Mouse (Mus musculus) thymus, postnatal 14 days (tissue): ENCODE data around the gene Nol3.
"Not testable (repeated sequence)": the region's sequence is repeated elsewhere in the genome, so short reads cannot be mapped to it uniquely, and the experiment has no call there.

ENCODE experiments used
- DNase-seq: peaks from one replicate; pipeline ENCODE4 v3.0.0; 2021

The Nol3 gene

DNA sequence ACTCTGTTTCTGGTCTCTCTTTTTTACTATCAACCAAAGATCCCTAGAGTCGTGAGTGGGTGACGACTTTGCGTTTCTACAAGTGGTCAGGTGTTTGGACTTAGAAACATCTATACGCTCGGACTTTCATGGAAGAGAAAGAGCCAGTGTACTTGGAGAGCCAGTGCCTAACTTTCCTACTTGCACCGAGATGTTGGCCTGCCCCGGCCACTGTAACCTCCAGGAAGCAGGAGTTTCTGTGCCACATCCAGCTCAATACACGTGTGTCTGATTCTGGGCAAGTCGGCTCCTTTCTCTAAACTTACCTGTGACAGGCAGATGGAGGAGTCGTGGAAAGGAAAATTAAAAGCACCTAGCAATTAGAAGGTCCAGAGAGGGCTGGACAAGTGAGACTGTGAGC is at the start of gene Nol3:
Gene Nol3, plus strand, starts transcription at position 301 of the 400 bp plus-strand sequence.
- DNase-seq = no peak

DNA sequence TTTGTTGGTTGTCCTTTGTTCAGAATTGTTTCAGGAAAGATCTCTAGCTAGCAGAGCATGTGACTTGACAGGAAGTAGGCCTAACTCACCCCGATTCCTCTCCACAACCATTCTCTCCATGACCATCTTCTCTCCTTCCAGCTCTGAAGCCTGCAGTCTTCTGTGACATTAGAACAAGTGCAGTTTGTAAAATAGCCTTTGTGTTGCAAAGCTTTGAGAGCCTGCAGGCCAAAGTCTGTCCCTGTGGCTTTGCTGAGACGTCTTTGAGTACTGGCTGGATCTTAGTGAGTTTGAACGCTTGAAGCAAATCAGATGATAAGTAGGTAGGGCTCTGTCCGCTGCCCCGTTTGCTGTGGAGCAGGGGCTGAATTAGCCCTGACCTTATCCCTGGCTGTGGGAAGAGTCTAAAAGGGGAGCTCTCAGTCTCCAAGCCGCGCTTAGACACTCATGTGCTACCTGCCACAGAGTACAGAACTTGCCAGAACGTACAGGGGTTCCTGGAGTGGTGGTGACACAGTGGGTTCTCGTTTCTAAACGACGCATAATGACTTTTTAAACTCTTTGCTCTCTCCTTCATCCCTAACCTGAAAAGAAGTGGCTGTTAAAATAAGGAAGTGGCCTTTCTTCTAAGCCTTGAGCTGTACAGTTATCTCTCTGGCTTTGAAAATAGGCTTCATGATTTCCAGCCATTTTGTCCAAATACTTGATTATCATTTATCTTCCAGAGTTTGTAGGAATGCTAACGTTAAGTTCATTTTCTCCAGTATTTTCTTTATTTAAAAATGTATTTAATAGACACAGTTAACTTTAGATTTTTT is 44.2 kb upstream of the Nol3 start:
- DNase-seq = no peak

DNA sequence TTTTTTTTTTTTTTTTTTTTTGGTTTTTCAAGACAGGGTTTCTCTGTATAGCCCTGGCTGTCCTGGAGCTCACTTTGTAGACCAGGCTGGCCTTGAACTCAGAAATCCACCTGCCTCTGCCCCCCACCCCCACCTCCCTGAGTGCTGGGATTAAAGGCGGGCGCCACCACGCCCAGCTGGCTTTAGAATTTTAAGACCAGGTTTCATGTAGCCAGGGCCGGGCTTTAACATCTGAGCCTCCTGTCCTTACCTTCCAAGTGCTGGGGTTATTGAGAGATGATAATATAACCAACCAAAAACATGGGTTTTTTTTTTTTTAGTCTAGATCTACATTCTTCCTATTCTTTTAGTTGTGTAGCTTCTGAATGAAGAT is 43.6 kb upstream of the Nol3 start:
- DNase-seq = not testable (repeated sequence)

DNA sequence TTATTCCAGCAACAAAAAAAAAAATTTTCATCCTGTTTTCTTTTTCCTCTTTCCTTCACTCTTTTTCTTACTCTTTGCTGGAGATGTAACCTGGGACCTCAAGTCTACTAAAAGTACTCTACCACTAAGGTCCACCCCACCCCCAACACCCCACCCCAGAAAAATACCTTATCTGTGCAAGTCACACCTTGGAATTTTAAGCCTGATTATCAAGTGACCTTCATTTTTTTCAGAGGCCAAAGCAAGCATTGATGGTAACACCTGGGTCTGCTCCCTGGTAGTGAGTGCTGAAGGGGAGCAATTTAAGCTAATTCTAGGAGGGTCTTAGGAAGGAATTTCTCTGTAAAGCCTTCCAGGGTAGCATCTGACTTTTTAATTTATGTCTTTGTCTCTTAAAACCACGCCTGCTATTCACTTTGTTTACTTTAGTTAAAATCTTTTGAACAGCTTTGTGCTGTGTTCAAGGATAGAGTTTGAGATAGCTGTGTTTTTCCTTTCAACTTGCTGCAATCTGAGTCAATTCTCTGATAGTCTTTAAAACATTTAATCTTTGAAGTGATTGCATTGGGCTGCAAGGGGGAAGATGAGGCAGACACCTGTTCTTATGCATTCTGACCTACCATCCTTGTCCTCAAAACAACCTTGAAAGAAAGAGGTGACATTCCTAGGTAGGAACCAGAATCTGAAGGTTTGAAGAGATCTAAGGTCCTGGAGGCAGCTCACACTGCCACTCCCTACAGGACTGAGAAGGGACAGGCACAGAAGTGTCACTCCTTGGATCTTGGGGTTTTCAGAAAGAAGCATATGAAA is 42.6 kb upstream of the Nol3 start:
- DNase-seq = no peak

DNA sequence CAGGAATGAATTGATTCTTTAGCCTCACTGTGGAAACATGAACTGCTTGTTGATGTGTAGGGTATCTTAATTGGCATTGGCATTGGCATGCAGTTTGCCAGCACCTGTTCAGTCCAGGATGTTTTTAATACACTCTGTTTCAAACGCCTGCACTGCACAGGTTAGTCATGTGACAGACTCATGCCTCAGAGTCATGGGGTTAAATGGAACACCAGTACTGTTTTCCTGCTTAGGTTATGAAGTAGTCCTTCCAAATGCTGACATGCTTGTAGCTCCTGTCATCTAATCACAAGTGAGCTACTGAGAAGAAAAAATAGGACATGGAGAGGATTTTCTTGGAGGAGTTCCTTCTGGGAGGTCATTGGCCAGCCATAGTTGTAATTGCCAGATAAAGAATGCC is 40.7 kb upstream of the Nol3 start:
- DNase-seq = no peak

DNA sequence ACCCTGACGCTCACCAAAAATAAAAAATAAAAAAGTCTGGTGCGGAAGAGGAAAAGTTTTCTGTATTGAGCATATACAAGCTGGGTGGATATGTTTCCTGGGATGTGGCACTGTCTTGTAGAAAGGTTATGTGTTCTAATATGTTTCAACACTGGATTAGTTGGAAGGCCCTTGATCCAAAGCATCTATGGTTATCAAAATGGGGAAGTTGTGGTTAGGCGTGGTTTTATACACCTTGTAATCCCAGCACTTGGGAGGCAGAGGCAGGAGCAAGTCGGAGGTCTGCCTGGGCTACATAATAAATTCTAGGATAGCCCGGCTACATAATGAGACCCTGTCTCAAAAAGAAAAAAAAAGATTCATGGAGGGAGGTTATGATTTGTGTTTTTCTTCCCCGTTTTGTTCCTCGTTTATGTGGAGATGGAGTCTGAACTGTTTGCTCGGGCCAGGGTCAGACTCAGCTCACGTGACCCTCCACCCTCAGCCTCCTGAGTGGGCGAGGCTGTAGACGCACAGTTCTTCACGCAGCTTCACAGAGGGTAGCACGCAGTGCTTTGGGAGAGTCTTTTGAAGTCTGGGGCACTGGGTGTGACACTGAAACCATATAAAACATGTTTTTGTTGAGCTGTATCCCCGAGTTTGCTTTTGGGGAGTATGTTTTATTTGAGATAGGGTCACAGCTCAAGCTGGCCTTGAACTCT is 38.3 kb upstream of the Nol3 start:
- DNase-seq = no peak

DNA sequence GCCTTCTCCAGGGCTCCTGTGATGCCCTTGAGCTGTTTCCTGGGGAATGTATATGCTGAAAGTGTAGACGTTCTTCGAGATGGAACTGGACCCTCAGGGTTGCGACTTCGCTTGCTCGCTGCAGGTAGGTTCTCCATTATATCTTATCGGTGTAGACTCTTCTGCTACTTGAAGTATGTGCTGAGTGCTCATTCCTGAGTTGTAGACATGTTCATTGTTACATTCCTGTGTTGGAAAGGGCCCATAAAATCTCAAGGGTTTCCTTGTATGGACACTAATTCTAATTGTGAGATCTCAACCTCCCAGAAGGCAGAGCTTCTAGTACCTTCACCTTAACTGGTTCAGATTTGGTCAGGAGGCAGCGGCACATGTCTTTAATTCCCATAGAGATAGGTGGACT is 34.9 kb upstream of the Nol3 start:
- no peak for DNase-seq

DNA sequence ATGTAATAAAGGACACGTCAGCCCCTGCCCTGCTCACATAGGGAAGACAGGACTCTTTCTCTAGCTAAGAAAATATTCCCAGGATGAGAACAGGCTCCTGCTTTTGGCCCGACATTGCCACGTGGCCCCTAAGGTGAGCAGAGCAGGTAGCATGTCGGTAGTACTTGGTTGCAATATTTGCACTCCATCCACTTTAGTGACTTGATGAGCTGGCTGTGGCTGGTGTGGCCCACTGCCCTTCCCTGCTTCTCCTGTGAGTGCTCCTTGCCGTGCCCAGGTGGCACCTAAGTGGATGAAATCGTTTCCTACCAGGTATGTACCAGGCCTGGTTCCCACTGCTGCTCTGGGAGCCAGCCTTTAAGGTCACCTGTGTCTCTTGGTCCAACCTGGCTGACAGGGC is 24.0 kb upstream of the Nol3 start:
- DNase-seq = no peak

DNA sequence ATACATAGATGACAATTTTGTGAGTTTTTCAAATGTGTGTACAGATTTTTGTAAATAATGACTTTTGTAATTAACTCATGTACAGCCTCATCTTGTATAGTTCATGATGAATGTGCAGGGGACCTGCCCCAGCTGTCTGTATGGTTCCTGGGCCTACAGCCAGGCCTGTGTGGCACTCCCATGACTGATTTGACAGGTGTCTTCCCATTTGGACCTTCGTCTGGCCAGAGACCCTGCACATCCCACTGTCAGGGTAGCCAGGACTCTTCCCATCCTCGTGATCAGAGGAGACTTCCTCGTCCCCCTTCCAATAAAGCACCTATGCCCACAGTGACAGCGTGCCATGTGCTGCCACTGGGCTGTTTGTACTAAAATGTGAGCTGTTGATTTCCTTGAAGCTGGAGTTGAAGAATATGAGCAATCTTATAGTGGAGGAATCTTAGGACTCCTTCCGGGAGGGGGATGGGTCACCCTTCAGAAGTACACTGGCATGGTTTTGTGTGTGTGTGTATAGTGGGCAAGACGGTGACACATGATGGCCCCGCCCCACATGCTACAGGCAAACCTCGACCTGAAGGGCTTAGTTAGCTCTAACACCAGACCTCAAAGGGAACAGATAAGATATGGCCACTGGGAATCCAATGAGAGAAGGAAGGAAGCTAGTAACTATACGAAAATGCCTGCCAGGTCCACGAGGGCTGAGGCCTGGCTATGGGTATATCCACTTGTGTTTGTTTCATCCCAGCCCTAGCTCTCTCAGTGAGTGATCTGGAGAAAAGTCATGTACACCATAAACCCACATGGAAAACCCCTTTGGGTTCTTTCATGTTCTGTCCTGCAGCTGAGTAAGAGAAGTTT is 23.0 kb upstream of the Nol3 start:
- DNase-seq = no peak

DNA sequence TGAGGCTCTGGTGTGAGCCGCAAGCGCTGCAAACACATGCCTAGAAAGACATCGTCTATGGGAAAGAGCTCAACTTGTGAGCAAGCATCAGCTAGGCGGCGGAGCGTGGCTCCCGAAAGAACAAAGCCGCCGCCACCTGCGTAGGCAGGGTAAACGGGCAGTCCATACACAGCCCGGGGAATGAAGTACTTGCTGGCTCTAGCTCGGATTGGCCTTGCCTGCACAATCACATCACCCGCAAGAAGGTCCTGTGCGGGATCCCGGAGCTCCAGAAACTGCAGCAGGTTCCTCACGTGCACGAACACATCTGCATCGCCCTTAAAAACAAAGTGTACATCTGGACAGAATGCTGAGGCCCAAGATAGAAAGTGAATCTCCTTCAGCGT is 22.2 kb upstream of the Nol3 start:
- peak; percentile 31 for DNase-seq

DNA sequence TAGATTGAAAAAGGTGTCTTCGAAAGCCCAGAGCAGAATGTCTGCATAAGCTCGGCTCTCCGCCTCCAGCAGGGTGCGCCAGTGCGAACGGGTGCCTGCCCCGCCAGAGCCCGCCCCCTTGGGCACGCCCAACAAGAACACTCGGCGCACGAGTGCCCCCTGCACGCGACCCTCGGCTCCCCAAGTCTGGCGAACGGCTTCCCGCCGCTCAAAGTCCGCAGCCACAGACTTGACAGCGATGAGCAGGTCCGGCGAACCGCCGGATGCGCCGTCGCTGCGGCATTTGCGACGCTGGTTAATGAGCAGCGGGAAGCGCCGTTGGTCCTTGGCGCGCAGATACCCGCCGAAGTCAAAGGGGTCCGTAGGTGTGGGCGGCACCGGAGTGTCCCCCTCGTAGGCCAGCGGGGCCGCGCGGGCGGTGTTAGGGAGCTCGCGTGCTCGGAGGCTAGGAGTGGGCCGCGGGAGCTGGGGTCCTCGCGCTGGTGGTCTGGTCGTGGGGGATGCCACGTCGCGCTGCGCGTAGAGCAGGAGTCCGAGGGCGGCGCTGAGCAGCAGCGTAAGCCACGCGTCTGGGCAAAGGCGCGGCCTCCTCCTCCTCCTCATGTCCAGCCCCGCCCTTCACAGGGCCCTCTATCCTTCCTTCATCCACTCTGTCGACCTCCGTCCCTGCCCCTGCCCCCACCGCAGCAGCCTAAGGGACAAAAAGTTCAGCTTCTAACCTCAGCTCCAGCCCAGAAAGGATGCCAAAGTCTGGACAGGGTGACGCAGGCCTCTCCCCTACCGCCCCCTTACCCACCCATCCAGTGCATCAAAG is 21.6 kb upstream of the Nol3 start:
- peak; percentile 98 for DNase-seq

DNA sequence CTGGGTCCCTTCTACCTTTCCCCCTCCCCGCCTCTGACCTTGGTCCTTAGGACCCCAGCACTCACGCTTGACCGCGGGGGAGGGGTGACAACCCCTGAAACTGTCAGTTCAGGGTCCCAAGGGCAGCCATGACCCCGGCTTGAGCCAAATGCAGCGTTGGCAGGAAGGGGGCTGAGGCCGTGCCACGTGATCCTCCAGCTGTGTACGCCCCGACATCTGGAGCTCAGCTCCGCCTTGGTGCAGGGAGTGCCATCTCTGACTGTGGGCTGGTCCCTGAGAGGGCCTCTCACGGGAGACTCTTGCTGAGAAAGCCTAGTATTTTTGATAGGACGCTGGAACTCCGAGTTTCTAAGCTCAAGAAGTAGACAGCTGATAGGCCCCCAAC is 21.0 kb upstream of the Nol3 start, which contains the start of gene B3gnt9:
Gene B3gnt9, minus strand, starts transcription at position 188 of the 385 bp plus-strand sequence.
- DNase-seq = peak; percentile 81

DNA sequence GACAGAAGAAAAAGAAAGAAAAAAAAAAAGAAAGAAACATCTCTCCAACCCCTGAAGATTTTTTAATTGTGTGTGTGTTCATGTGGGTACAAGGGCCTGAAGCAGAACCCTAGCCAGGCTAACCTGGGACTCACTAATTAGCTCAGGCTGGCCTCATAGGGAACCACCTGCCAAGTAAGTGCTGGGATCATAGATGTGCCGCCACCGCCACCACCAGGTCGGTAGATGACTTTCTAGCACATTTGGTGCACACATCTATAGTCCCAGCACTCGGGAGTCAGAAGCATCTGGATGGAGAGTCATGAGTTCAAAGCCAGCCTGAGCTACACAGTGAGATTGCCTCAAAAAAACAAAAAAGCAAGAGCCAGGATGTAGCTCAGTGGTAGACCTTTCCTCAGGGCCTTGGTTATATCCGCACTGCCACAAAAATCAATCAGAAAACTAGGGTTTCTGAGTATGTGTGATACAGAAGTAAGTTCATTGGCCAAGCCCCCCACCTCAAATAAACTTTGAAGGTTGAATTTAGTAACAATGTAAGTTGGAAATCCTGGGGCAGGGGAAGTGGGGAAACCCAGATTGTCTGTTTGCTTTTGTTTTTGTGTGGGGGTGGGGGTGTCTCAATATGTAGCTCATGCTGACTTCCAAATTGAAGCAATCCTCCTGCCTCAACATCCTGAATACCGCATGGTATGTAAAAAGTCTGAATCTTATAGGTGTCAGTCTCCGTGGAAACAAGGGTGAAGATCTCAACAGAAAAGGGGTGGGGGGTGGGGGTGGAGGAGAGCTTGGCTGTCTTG is 18.4 kb upstream of the Nol3 start:
- DNase-seq = no peak

DNA sequence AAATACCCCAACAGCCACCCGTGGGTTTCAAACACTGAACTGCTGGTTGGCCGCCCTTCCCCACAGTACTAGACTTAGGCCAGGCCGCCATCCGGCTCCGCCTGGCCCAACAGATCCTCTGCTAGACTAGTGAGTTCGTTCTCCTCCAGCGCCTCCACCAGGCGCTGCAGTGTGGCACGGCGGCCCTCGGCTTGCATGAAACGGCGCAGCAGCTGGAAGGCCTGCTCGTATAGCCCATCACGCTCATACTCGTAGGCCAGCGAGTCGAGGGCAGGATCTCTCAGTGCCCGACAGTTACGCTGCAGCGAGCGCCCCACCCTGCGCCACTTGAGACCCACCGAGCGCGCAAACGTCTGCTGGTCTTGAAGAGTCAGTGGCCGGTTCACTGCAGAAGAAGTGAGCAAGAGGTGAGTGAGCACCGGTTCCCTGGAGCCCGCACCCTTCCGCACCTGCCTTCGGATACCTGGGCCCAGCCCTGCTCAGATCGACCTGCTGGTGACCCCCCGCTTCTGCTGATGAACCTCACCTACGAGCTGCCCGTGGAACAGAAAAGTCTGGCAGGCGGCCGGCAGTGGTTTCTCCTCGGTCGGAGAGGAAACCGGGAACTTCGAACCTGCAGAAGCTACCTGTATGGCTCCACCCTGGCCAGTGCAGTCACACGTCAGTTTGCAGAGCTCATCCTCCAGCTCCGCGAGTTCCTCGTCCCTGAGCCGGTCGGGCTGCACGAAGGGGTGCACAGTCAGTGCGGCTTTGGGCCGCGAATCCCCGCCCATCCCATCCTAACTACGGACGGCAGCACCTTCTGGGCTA is 16.8 kb upstream of the Nol3 start:
- no peak for DNase-seq

DNA sequence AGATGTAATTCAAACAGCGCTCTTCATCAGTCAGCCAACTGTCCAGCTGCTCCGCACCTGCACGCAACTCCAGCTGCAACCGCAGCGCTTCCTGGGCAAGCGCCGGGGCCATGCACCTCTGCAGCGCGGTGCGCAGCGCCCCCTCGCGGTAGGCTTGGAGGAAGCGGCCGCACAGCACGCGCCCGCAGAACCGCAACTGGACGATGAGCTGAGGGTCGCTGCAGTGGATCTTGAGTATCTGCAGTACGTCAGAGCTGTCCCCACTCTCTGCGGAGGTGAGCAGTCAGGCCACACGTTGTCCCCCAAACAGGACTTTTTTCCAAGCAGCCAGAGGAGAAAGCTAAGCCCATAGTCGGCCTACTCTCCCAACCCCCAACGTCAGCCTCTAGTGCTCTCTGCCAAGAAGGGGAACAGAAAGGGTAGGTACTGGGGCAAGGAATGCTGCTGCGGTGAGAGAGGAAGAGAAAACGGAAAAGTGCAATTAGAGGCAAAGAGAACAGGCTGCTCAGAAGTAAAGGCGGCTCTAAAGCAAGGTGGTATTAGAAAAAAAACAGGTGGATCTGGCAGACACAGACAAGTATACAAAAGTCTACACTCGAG is 16.1 kb upstream of the Nol3 start:
- DNase-seq = peak; percentile 83

DNA sequence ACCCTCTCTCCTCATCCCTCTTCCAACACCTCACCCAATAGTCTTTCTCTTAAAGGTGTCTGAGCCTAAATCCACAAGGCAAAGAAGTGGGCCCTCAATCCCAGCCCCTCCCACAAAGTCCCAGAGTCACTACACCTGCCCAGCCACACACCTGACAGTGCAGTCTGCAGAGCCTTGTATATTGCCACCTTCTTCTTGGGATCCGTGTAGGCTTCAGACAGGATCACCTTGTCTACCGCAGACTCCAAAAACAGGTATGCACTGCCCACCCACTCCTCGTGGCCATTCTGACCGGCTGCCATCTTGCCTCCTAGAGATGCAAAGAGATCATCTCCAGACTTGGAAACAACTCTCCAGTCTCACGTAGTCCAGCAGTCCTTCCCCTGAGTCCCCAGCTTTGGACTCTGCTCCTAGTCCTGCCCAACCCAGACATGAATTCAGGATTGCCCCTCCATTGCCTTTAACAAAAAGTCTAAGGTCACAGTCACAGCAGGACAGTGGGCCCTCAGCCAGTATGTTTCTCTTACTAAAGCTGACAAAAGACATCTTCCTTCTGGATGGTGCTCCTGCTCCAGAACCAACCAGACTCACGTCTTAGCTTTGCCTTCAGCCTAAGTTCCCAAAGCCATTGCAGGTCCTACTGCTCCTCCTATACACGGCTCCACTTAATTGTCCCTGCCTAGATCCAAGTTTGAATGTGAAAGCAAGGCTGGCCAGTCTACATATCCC is 15.4 kb upstream of the Nol3 start:
- no peak for DNase-seq

DNA sequence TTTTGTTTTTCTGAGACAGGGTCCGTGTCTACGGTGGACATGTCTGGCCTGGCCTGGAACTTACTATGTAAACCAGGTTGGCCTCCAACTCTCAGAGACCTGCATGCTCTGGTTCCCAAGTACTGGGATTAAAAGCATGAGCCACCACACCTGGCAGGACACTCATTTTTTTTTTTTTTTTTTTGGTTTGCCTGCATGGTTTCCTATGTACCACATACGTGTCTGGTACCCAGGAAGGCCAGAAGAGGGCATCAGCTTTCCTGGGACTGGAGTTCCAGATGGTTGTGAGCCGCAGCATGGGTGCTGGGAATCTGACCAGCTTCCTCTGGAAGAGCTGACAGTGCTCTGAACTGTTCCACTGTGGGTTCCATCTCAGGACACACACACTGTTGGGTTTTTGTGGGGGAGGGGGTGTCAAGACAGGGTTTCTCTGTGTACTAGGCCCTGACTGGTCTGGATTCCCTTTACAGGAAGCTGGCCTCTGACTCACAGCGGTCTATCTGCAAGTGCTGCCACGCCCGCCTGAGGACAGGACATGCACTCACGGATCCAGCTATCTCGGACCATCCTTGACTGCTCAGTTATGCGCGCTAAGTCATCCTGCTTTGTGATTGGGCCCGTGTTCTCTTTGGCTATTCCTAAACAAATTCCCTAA is 14.5 kb upstream of the Nol3 start:
- no peak for DNase-seq

DNA sequence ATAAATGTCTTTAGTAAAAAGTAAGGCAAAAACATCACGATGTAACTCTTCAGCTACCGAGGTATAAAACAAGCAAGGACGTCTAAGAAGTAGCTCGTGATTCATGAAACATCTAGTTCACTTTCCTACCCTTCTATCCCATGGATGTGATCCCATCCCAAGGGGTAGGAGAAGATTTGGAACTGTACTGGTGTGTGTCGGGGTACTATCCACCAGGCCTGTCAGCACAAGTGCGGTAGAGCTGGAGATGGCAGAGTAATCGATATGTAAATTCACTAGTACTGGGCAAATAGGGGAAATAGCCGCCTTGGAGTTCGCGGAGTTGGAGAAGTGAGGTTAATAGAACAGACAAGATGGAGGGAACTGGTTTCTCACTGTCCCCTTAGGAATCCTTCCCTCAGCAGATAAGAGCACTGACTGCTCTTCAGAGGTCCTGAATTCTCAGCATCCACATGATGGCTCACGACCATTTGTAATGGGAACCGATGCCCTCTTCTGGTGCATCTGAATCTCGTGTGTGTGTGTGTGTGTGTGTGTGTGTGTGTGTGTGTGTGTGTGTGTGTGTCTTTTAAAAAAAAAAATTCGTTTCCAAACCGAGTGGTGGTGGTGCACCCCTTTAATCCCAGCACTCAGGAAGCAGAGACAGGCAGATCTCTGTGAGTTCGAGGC is 12.6 kb upstream of the Nol3 start:
- DNase-seq = no peak
